Mouse (Mus musculus) small intestine, adult 2 months (tissue): Measurements from ENCODE around the gene Vrk3.

Experiments used
- CTCF ChIP-seq: fragments of 200-500 bp; IDR thresholded peaks from 2 replicates; pipeline ENCODE4 v1.5.1; 2012; ENCODE audit warnings: low read depth, mild to moderate bottlenecking, control low read depth, inconsistent platforms, low read length, moderate library complexity, mixed read lengths; ENCODE audit not compliant: insufficient replicate concordance, insufficient read length; ENCODE audit errors: extremely low read depth
- POLR2A ChIP-seq: fragments of 200-500 bp; IDR thresholded peaks from 2 replicates; pipeline ENCODE4 v1.6.1; 2012; ENCODE audit warnings: low read depth, mild to moderate bottlenecking, control low read depth, inconsistent platforms, low read length, moderate library complexity

DNA sequence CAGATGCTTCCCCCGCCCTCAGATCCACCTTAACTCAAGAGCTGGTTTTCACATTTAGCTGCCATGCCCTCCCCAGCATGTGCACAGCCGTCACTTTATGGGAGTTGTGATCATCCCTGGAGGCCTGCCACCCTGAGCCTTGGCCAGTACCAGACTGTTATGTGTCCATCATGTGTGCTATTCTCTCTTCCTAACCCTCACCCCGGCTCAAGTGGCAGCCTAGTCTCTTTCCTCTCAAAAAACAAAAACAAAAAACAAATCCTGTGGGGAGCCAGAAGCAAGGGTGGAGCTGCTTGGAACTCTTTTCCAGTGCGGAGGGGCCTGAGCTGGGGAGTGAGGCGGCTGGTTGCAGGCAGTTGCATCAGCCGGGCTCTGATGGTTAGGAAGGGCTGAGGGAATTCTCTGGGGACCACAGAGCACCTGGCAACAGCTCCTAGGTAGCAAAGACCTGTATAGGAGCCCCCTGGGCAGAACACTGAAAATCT lies 70.6 kb downstream of the Vrk3 start:
- TF ChIP-seq CTCF (no peak), POLR2A (no peak)
